Mouse (Mus musculus): ENCODE measurements around the gene Zic1. TPM values are rescaled to one million over a fixed set of nuclear protein-coding genes. Genes with fewer than 3 reads are reported as not detected.

Zic1 gene
- polyA plus RNA-seq (2012; rRNA removed): 139 and 249 TPM in 2 replicates

DNA sequence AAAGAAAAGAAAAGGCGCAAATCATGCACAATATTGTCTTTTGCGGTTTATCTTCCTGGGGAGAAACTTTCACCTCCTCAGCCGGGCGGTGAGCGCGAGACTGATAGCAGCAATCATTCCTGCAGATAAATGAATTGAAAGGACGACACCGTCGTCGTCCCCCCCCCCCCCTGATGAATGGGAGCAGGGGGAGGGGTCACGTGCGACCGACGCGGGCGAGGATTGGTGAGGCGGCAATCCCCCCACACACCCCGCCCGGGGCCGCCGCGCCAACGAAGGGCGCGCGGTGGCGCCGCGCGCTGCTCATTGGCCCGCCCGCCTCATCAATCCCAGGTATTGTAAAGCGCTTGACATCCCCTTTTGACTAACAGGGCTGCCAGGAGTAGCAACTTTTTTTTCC is at the start of gene Zic1:
Gene Zic1 (minus strand): TSS at position 147 of the 400 bp plus-strand sequence.

DNA sequence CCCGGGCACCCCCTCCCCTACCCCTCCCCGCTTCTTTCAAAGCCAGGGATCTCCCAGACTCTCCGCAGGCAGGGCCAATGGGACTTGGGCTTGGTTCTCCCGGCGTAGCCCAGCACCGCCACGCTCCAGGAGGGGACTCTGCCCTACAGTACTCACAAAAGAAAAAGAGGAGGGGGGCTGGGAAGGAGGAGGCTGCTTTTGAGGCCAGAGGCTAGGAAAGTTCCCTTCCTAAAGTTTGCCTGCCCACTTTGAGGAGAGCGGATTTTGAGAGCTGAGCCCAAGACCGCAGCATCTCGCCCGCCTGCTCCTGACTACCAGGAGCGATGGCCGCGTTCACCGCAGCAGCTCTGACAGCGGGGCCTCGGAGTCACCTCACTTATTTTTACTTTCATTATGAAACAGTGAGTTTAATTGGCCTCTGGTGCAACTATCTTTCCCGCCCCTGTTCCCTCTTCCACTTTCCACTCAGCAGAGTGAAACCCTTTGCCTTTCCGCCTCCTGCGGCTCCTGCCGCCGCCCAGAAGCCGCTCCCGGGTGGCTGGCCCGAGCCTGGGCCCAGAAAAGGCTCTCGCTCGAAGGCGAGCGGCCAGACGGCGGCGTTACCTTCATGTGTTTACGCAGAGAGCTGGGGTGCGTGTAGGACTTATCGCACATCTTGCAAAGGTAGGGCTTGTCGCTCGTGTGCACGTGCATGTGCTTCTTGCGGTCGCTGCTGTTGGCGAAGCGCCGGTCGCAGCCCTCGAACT is 3.6 kb downstream of the Zic1 start, which contains the start of gene Zic4:
Gene Zic4 (plus strand): TSS at position 558 of the 746 bp plus-strand sequence.

Other genes with a start within 250 kb of the Zic1 start
- 49.9 and 51.9 TPM in 2 replicates for gene Zic4, start 3.4 kb downstream of the Zic1 start, polyA plus RNA-seq (2012; rRNA removed)